Mouse (Mus musculus): ENCODE data around the gene Myocos. TPM values are rescaled to one million over a fixed set of nuclear protein-coding genes. Genes with fewer than 3 reads are reported as not detected.
"Not testable (repeated sequence)": the region's sequence is repeated elsewhere in the genome, so short reads cannot be mapped to it uniquely, and the experiment has no call there.

Myocos gene
- polyA plus RNA-seq, 1 experiment from 2014 or later = not detected

GRCm38 (mm10) chr1:162639051-162639750, 18.8 kb downstream of the Myocos start, which contains the start of gene Myoc:
Myoc (plus strand) TSS chr1:162639155.
- WGBS = 89% methylated on average over 10 of the region's 10 CpGs
- H3K4me2 ChIP-seq = no peak within 1 kb of the TSS

GRCm38 (mm10) chr1:162638535-162638934, 19.5 kb downstream of the Myocos start:
- no peak for ATAC-seq

More at GRCm38 (mm10) chr1:162639051-162639750, 18.8 kb downstream of the Myocos start, which contains the start of gene Myoc:
- no peak for ATAC-seq
- H3K27me3 ChIP-seq = no peaks in the 10 kb centered on the region
- H3K4me1 ChIP-seq = no peaks in the 10 kb centered on the region
- H3K36me3 ChIP-seq (ENCODE audit: poor library complexity, severe bottlenecking) = no peaks in the 10 kb centered on the region
- no peaks in the 10 kb centered on the region for H3K9me3 ChIP-seq (replicated peaks)
- H3K4me3 ChIP-seq = no peak within 1 kb of the TSS
- H3K27ac ChIP-seq = no peak within 1 kb of the TSS
- no peak within 1 kb of the TSS for H3K9ac ChIP-seq

GRCm38 (mm10) chr1:162636516-162636915, 21.5 kb downstream of the Myocos start:
- WGBS = 66% methylated on average over 3 of the region's 3 CpGs

More at GRCm38 (mm10) chr1:162638535-162638934, 19.5 kb downstream of the Myocos start:
- no peak overlapping the region for H3K9ac ChIP-seq
- no peaks in the 10 kb centered on the region for H3K36me3 ChIP-seq (ENCODE audit: poor library complexity, severe bottlenecking)
- 90% methylated on average over 4 of the region's 4 CpGs for WGBS
- H3K4me3 ChIP-seq = no peak overlapping the region
- H3K4me2 ChIP-seq = no peak overlapping the region
- H3K27ac ChIP-seq = no peak overlapping the region
- H3K27me3 ChIP-seq = no peaks in the 10 kb centered on the region
- no peaks in the 10 kb centered on the region for H3K4me1 ChIP-seq
- H3K9me3 ChIP-seq (replicated peaks) = no peaks in the 10 kb centered on the region

GRCm38 (mm10) chr1:162635291-162635931, 22.6 kb downstream of the Myocos start:
- not testable (repeated sequence) for H3K4me2 ChIP-seq; H3K9me3 ChIP-seq (replicated peaks); H3K4me3 ChIP-seq; H3K9ac ChIP-seq; H3K27ac ChIP-seq; ATAC-seq; H3K27me3 ChIP-seq; H3K36me3 ChIP-seq (ENCODE audit: poor library complexity, severe bottlenecking); H3K4me1 ChIP-seq
- 77% methylated on average over 1 of the region's 1 CpGs for WGBS

More at GRCm38 (mm10) chr1:162636516-162636915, 21.5 kb downstream of the Myocos start:
- Histone ChIP-seq H3K9ac (no peak overlapping the region), H3K4me1 (no peaks in the 10 kb centered on the region), H3K36me3 (ENCODE audit: poor library complexity, severe bottlenecking) (no peaks in the 10 kb centered on the region), H3K27me3 (no peaks in the 10 kb centered on the region), H3K27ac (no peak overlapping the region), H3K9me3 (replicated peaks) (no peaks in the 10 kb centered on the region), H3K4me2 (no peak overlapping the region), H3K4me3 (no peak overlapping the region)
- ATAC-seq = no peak

- not testable (repeated sequence) for ATAC-seq; H3K4me1 ChIP-seq; H3K36me3 ChIP-seq (ENCODE audit: poor library complexity, severe bottlenecking); H3K9ac ChIP-seq; H3K4me3 ChIP-seq; H3K27ac ChIP-seq; H3K9me3 ChIP-seq (replicated peaks); H3K4me2 ChIP-seq; H3K27me3 ChIP-seq
- 95% methylated on average over 15 of the region's 15 CpGs for WGBS
Observed at GRCm38 (mm10) chr1:162628326-162628725, 29.7 kb downstream of the Myocos start.

- ATAC-seq, H3K27ac ChIP-seq: not testable (repeated sequence)
- 78% methylated on average over 4 of the region's 4 CpGs for WGBS
Observed at GRCm38 (mm10) chr1:162627821-162628220, 30.2 kb downstream of the Myocos start.

GRCm38 (mm10) chr1:162625229-162625628, 32.8 kb downstream of the Myocos start:
- Histone ChIP-seq H3K27me3 (no peaks in the 10 kb centered on the region), H3K27ac (no peak overlapping the region), H3K4me1 (no peaks in the 10 kb centered on the region), H3K4me2 (no peak overlapping the region), H3K9me3 (replicated peaks) (no peaks in the 10 kb centered on the region; the same call in 1 of the 2 replicates), H3K4me3 (no peak overlapping the region), H3K36me3 (ENCODE audit: poor library complexity, severe bottlenecking) (no peaks in the 10 kb centered on the region), H3K9ac (no peak overlapping the region)
- 67% methylated on average over 7 of the region's 7 CpGs for WGBS
- ATAC-seq = 0 out of 2 replicates have a peak, but pooled peaks have one; percentile 48

More at GRCm38 (mm10) chr1:162627821-162628220, 30.2 kb downstream of the Myocos start:
- H3K4me3 ChIP-seq; H3K4me1 ChIP-seq; H3K36me3 ChIP-seq (ENCODE audit: poor library complexity, severe bottlenecking); H3K27me3 ChIP-seq; H3K9ac ChIP-seq; H3K9me3 ChIP-seq (replicated peaks); H3K4me2 ChIP-seq: not testable (repeated sequence)

- H3K9ac ChIP-seq = no peak overlapping the region
- H3K4me2 ChIP-seq = no peak overlapping the region
- ATAC-seq = no peak
- 56% methylated on average over 4 of the region's 4 CpGs for WGBS
- no peak overlapping the region for H3K27ac ChIP-seq
- no peaks in the 10 kb centered on the region for H3K4me1 ChIP-seq
- H3K4me3 ChIP-seq = no peak overlapping the region
- no peaks in the 10 kb centered on the region for H3K27me3 ChIP-seq
- H3K36me3 ChIP-seq (ENCODE audit: poor library complexity, severe bottlenecking) = no peaks in the 10 kb centered on the region
- no peaks in the 10 kb centered on the region; the same call in 1 of the 2 replicates for H3K9me3 ChIP-seq (replicated peaks)
Observed at GRCm38 (mm10) chr1:162623895-162624294, 34.1 kb downstream of the Myocos start.

- H3K36me3 ChIP-seq (ENCODE audit: poor library complexity, severe bottlenecking) = no peaks in the 10 kb centered on the region
- 74% methylated on average over 4 of the region's 4 CpGs for WGBS
- no peak overlapping the region for H3K4me3 ChIP-seq
- no peak for ATAC-seq
- no peak overlapping the region for H3K9ac ChIP-seq
- H3K27me3 ChIP-seq = no peaks in the 10 kb centered on the region
- H3K4me2 ChIP-seq = no peak overlapping the region
- no peaks in the 10 kb centered on the region for H3K4me1 ChIP-seq
- no peaks in the 10 kb centered on the region; the same call in 1 of the 2 replicates for H3K9me3 ChIP-seq (replicated peaks)
- no peak overlapping the region for H3K27ac ChIP-seq
Observed at GRCm38 (mm10) chr1:162620487-162620886, 37.5 kb downstream of the Myocos start.

GRCm38 (mm10) chr1:162615511-162615910, 42.5 kb downstream of the Myocos start:
- H3K36me3 ChIP-seq (ENCODE audit: poor library complexity, severe bottlenecking) = no peaks in the 10 kb centered on the region
- H3K27ac ChIP-seq = no peak overlapping the region
- H3K4me2 ChIP-seq = no peak overlapping the region
- no peak overlapping the region for H3K9ac ChIP-seq
- no peaks in the 10 kb centered on the region for H3K4me1 ChIP-seq
- H3K9me3 ChIP-seq (replicated peaks) = no peaks in the 10 kb centered on the region; the same call in 1 of the 2 replicates
- peak; percentile 96 for ATAC-seq
- 79% methylated on average over 1 of the region's 1 CpGs for WGBS
- H3K27me3 ChIP-seq = no peaks in the 10 kb centered on the region
- H3K4me3 ChIP-seq = no peak overlapping the region

GRCm38 (mm10) chr1:162611191-162611590, 46.8 kb downstream of the Myocos start:
- Histone ChIP-seq H3K36me3 (ENCODE audit: poor library complexity, severe bottlenecking) (no peaks in the 10 kb centered on the region), H3K4me2 (no peak overlapping the region), H3K9me3 (replicated peaks) (no peaks in the 10 kb centered on the region), H3K27ac (no peak overlapping the region), H3K4me1 (peaks cover 11% of the 10 kb centered on the region; the same call in 1 of the 2 replicates), H3K4me3 (no peak overlapping the region), H3K27me3 (no peaks in the 10 kb centered on the region), H3K9ac (no peak overlapping the region)
- ATAC-seq = no peak
- 32% methylated on average over 4 of the region's 4 CpGs for WGBS

- 32% methylated on average over 9 of the region's 9 CpGs for WGBS
- Histone ChIP-seq H3K36me3 (ENCODE audit: poor library complexity, severe bottlenecking) (no peaks in the 10 kb centered on the region), H3K4me3 (no peak overlapping the region), H3K9me3 (replicated peaks) (no peaks in the 10 kb centered on the region), H3K27ac (no peak overlapping the region), H3K9ac (no peak overlapping the region), H3K4me2 (no peak overlapping the region), H3K27me3 (no peaks in the 10 kb centered on the region), H3K4me1 (peaks cover 11% of the 10 kb centered on the region; the same call in 1 of the 2 replicates)
- 0 out of 2 replicates have a peak, but pooled peaks have one; percentile 46 for ATAC-seq
Observed at GRCm38 (mm10) chr1:162609633-162610250, 48.3 kb downstream of the Myocos start.
